Mouse (Mus musculus): Measurements from ENCODE around the gene Lpp. TPM values are rescaled to one million over a fixed set of nuclear protein-coding genes. Genes with fewer than 3 reads are reported as not detected.

Lpp gene
- total and polyA plus RNA-seq, 3 experiments = not detected

DNA sequence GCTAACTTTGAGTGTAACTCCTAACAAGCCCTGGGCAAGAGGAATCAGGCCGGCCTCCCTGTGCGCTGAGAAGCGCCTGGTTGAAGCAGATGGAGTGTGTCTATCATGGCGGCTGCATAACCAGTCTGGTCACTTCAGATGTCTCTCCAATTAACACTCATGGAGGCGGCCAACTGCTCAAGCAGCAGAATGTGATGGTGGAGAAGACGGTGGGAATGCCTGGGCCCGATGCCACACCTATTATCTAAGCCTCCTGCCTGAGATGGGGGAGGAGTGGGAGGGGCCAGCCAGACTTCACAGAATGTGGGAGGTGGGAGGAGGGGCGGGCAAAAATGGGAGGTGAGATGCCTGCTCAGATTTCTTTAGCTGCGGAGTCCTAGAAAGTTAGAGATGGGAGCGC lies 646.6 kb downstream of the Lpp start:
- H3K27me3 ChIP-seq (ENCODE audit: control insufficient read depth in 1 of 2, insufficient read depth in 2 of 2, low read length in 2 of 2) = no peaks in the 10 kb centered on the region
- H3K9me3 ChIP-seq (replicated peaks; ENCODE audit: insufficient read depth, low read length) = no peaks in the 10 kb centered on the region
- no peak for DNase-seq (ENCODE audit: low read depth, low spot score)
- H3K36me3 ChIP-seq (ENCODE audit: control insufficient read depth in 1 of 2, insufficient read depth in 2 of 2, low read length in 2 of 2) = no peaks in the 10 kb centered on the region
- no peak for TF ChIP-seq E2F4 (IDR thresholded peaks at IDR 0.05; ENCODE audit: borderline replicate concordance, low read depth, low read length)
- TF ChIP-seq MAFK (IDR thresholded peaks at IDR 0.05; ENCODE audit: borderline replicate concordance, low read depth, low read length) = no peak
- no peak for TF ChIP-seq HCFC1 (IDR thresholded peaks at IDR 0.05; ENCODE audit: low read depth, low read length)
- no peak for TF ChIP-seq USF2 (IDR thresholded peaks at IDR 0.05; ENCODE audit: borderline replicate concordance in 1 of 2, insufficient read depth in 1 of 2, low read depth in 1 of 2, low read length in 2 of 2)
- TF ChIP-seq BHLHE40 (IDR thresholded peaks at IDR 0.05; ENCODE audit: borderline replicate concordance, low read depth, low read length) = no peak
- no peak for TF ChIP-seq TAL1 (IDR thresholded peaks at IDR 0.05; ENCODE audit: low read length)
- TF ChIP-seq ZMIZ1 (IDR thresholded peaks at IDR 0.05; ENCODE audit: low read depth, low read length) = no peak
- no peak for TF ChIP-seq USF1 (IDR thresholded peaks at IDR 0.05; ENCODE audit: low read depth, low read length)
- TF ChIP-seq EP300 (IDR thresholded peaks at IDR 0.05; ENCODE audit: low read depth in 1 of 2, low read length in 2 of 2) = no peak
- TF ChIP-seq GABPA (IDR thresholded peaks at IDR 0.05; ENCODE audit: low read depth, low read length) = no peak
- TF ChIP-seq JUND (IDR thresholded peaks at IDR 0.05; ENCODE audit: low read depth, low read length) = no peak
- no peak for TF ChIP-seq RAD21 (IDR thresholded peaks at IDR 0.05; ENCODE audit: low read depth, low read length)
- TF ChIP-seq ELF1 (IDR thresholded peaks at IDR 0.05; ENCODE audit: low read depth, low read length) = no peak
- no peak for TF ChIP-seq CHD2 (IDR thresholded peaks at IDR 0.05; ENCODE audit: low read length)
- no peak for TF ChIP-seq POLR2AphosphoS5 (IDR thresholded peaks at IDR 0.05; ENCODE audit: borderline replicate concordance, low read depth, low read length)
- TF ChIP-seq ZKSCAN1 (IDR thresholded peaks at IDR 0.05; ENCODE audit: low read depth, low read length) = no peak
- TF ChIP-seq UBTF (IDR thresholded peaks at IDR 0.05; ENCODE audit: borderline replicate concordance, insufficient read depth, low read depth, low read length) = no peak
- TF ChIP-seq MYC (IDR thresholded peaks at IDR 0.05; ENCODE audit: low read depth, low read length) = no peak
- no peak overlapping the region for H3K9ac ChIP-seq (ENCODE audit: control insufficient read depth, low read depth, low read length, poor library complexity, severe bottlenecking)
- no peaks in the 10 kb centered on the region for H3K4me1 ChIP-seq (ENCODE audit: control insufficient read depth in 1 of 2, insufficient read depth in 2 of 2, low read length in 2 of 2)
- no peak overlapping the region for H3K27ac ChIP-seq (ENCODE audit: control insufficient read depth, low read depth, low read length)
- no peak overlapping the region for H3K4me3 ChIP-seq (ENCODE audit: control insufficient read depth in 1 of 2, insufficient read depth in 1 of 2, low read depth in 2 of 2, low read length in 2 of 2)
- H3K79me2 ChIP-seq (ENCODE audit: control insufficient read depth, insufficient read depth, low read length, poor library complexity) = no peaks in the 10 kb centered on the region

GRCm38 (mm10) chr16:25041165-25041564 lies 647.9 kb downstream of the Lpp start:
- TF ChIP-seq RCOR1 (IDR thresholded peaks at IDR 0.05; ENCODE audit: low read depth, low read length) (no peak), GATA1 (IDR thresholded peaks at IDR 0.05; ENCODE audit: low read depth, low read length) (no peak), SIN3A (IDR thresholded peaks at IDR 0.05; ENCODE audit: low read length) (no peak), CHD2 (IDR thresholded peaks at IDR 0.05; ENCODE audit: low read length) (no peak), MAFK (IDR thresholded peaks at IDR 0.05; ENCODE audit: borderline replicate concordance, low read depth, low read length) (no peak), CHD1 (IDR thresholded peaks at IDR 0.05; ENCODE audit: low read depth, low read length) (no peak), KAT2A (conservative IDR thresholded peaks at IDR 0.05; ENCODE audit: low read depth, low read length) (no peak), SMC3 (IDR thresholded peaks at IDR 0.05; ENCODE audit: low read depth, low read length) (no peak), ELF1 (IDR thresholded peaks at IDR 0.05; ENCODE audit: low read depth, low read length) (no peak), CTCF (IDR thresholded peaks at IDR 0.05 in 2 of 3, conservative IDR thresholded peaks at IDR 0.05 in 1 of 3; ENCODE audit: control insufficient read depth in 1 of 3, insufficient read depth in 1 of 3, low read depth in 2 of 3, low read length in 3 of 3, poor library complexity in 1 of 3, severe bottlenecking in 1 of 3) (no peak), JUND (IDR thresholded peaks at IDR 0.05; ENCODE audit: low read depth, low read length) (no peak), MAX (IDR thresholded peaks at IDR 0.05; ENCODE audit: low read length) (no peak), HCFC1 (IDR thresholded peaks at IDR 0.05; ENCODE audit: low read depth, low read length) (no peak), MEF2A (IDR thresholded peaks at IDR 0.05; ENCODE audit: extremely low read depth, insufficient replicate concordance, low read depth, low read length, poor library complexity, severe bottlenecking) (no peak), NRF1 (IDR thresholded peaks at IDR 0.05; ENCODE audit: insufficient read depth, low read depth, low read length, poor library complexity, severe bottlenecking) (no peak)
- Histone ChIP-seq H3K27me3 (ENCODE audit: control insufficient read depth in 1 of 2, insufficient read depth in 2 of 2, low read length in 2 of 2) (no peaks in the 10 kb centered on the region), H3K4me1 (ENCODE audit: control insufficient read depth in 1 of 2, insufficient read depth in 2 of 2, low read length in 2 of 2) (no peaks in the 10 kb centered on the region), H3K36me3 (ENCODE audit: control insufficient read depth in 1 of 2, insufficient read depth in 2 of 2, low read length in 2 of 2) (no peaks in the 10 kb centered on the region), H3K79me2 (ENCODE audit: control insufficient read depth, insufficient read depth, low read length, poor library complexity) (no peaks in the 10 kb centered on the region), H3K27ac (ENCODE audit: control insufficient read depth, low read depth, low read length) (no peak overlapping the region), H3K9ac (ENCODE audit: control insufficient read depth, low read depth, low read length, poor library complexity, severe bottlenecking) (no peak overlapping the region), H3K9me3 (replicated peaks; ENCODE audit: insufficient read depth, low read length) (no peaks in the 10 kb centered on the region), H3K4me3 (ENCODE audit: control insufficient read depth in 1 of 2, insufficient read depth in 1 of 2, low read depth in 2 of 2, low read length in 2 of 2) (no peak overlapping the region)
- no peak for DNase-seq (ENCODE audit: low read depth, low spot score)
